In genomic region chr6:53287038-53287561, GRCm38 (mm10) we compare ENCODE assay signal across 8 mouse cellular contexts. TPM values are rescaled to one million over a fixed set of nuclear protein-coding genes. Genes with fewer than 3 reads are reported as not detected.
DNase-seq lines count a peak whose midpoint lies in the region; ATAC-seq lines count a peak whose summit lies in the region.

TSS of gene Creb5 (plus strand) at chr6:53287270.

- peaks cover 41% of the 10 kb centered on the region for H3K4me1 ChIP-seq in limb, embryonic 10.5 days
- peaks cover 13% of the 10 kb centered on the region for H3K4me1 ChIP-seq in midbrain, embryonic 11.5 days (ENCODE audit: control insufficient read depth, insufficient read depth, low read length)

- DNase-seq in adrenal gland, postnatal 14 days, result peak; percentile 90
- DNase-seq in embryo, embryonic 9.5 days (ENCODE audit: extremely low spot score), result peak; percentile 93
- peak; percentile 99 for DNase-seq in heart, adult 11 months
- DNase-seq in kidney, adult 11 months, result peak; percentile 73
- peak; percentile 90 for DNase-seq in limb, embryonic 10.5 days (ENCODE audit: low spot score)
- DNase-seq in midbrain, embryonic 11.5 days (ENCODE audit: low spot score, missing footprints), result peak; percentile 99
- peak; percentile 65 for DNase-seq in right cerebral cortex, postnatal 4 days
- DNase-seq in adipocyte (ENCODE audit: low spot score), result no peak

- H3K4me2 ChIP-seq in midbrain, embryonic 11.5 days, result peak within 1 kb of the TSS; percentile 71

- under 1% methylated on average over 45 of the region's 45 CpGs for WGBS in limb, embryonic 10.5 days
- WGBS in midbrain, embryonic 11.5 days, result under 1% methylated on average over 45 of the region's 45 CpGs

- peak within 1 kb of the TSS; percentile 67 for H3K4me3 ChIP-seq in limb, embryonic 10.5 days
- peak within 1 kb of the TSS; percentile 37 for H3K4me3 ChIP-seq in midbrain, embryonic 11.5 days (ENCODE audit: low read depth, low read length)

- ATAC-seq in midbrain, embryonic 11.5 days (ENCODE audit: low FRiP score), result peak; percentile 89

- no peaks in the 10 kb centered on the region for H3K36me3 ChIP-seq in limb, embryonic 10.5 days
- no peaks in the 10 kb centered on the region for H3K36me3 ChIP-seq in midbrain, embryonic 11.5 days (ENCODE audit: control insufficient read depth, insufficient read depth, low read length)

- peaks cover 88% of the 10 kb centered on the region for H3K27me3 ChIP-seq in limb, embryonic 10.5 days (ENCODE audit: low read depth, poor library complexity, severe bottlenecking)
- H3K27me3 ChIP-seq in midbrain, embryonic 11.5 days (ENCODE audit: control insufficient read depth, insufficient read depth, low read length), result peaks cover 64% of the 10 kb centered on the region

- H3K9me3 ChIP-seq in limb, embryonic 10.5 days (replicated peaks), result no peaks in the 10 kb centered on the region
- no peaks in the 10 kb centered on the region for H3K9me3 ChIP-seq in midbrain, embryonic 11.5 days (ENCODE audit: control insufficient read depth, low read length)

- H3K9ac ChIP-seq in midbrain, embryonic 11.5 days (ENCODE audit: low read length), result peak within 1 kb of the TSS; percentile 42

- peak within 1 kb of the TSS; percentile 48; the same call in 1 of the 2 replicates for H3K27ac ChIP-seq in limb, embryonic 10.5 days
- no peak within 1 kb of the TSS for H3K27ac ChIP-seq in midbrain, embryonic 11.5 days (ENCODE audit: low read depth, low read length)

RNA-seq across cellular contexts. Expression of gene Creb5, which starts in this region (rescaled TPM):
- 3.4 TPM in 2 replicates for total RNA-seq in adrenal gland, postnatal 14 days (2021)
- 5.3 and 12.1 TPM in 2 replicates for polyA plus RNA-seq in limb, embryonic 10.5 days (2016; fragmentation: Nextera tagmentation; extraction: Ambion mirVana)
- 3.8 and 4.1 TPM in 2 replicates for polyA plus RNA-seq in midbrain, embryonic 11.5 days (2014; fragmentation: Nextera tagmentation; extraction: Ambion mirVana)
